Mouse (Mus musculus): ENCODE measurements around the gene Cage1.

DNA sequence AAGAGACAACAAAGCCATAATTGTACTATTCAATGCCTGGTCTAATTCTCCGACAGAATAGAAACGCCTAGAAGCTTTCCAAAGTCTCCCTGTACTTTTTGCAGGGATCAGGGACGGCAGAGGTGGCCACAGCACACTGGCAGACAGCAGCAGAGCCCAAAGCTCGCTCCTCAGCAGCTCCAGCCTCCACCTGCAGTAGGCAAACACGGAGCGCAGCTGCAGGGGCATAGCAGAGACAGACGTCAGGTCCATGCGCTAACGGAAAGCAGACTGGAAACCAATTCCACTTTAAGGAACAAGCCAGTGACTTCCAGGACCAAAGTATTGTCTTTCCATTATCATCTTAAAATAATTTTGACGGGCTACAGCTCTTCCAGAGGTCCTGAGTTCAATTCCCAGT, 50.7 kb downstream of the Cage1 start:
- TF ChIP-seq CTCF (IDR thresholded peaks at IDR 0.05; ENCODE audit: low read depth) (no peak), EP300 (IDR thresholded peaks at IDR 0.05; ENCODE audit: low read depth) (no peak)
